Mouse (Mus musculus) lung, adult 18-20 months (tissue): ENCODE results near the gene Wdr90.
A peak's percentile ranks its signal among the peaks of the same experiment; 100 is the strongest.

Experiments
- DNase-seq, 2 experiments: peaks; one replicate each; pipeline ENCODE4 v3.0.0; 2022; ENCODE audit warnings: mixed read lengths in 2 of 2

Wdr90 gene

GRCm38 (mm10) chr17:25843122-25843521 lies 18.2 kb downstream of the Wdr90 start:
- DNase-seq = no peak

- no peak for DNase-seq
Observed at GRCm38 (mm10) chr17:25842509-25842908, 18.8 kb downstream of the Wdr90 start.

DNA sequence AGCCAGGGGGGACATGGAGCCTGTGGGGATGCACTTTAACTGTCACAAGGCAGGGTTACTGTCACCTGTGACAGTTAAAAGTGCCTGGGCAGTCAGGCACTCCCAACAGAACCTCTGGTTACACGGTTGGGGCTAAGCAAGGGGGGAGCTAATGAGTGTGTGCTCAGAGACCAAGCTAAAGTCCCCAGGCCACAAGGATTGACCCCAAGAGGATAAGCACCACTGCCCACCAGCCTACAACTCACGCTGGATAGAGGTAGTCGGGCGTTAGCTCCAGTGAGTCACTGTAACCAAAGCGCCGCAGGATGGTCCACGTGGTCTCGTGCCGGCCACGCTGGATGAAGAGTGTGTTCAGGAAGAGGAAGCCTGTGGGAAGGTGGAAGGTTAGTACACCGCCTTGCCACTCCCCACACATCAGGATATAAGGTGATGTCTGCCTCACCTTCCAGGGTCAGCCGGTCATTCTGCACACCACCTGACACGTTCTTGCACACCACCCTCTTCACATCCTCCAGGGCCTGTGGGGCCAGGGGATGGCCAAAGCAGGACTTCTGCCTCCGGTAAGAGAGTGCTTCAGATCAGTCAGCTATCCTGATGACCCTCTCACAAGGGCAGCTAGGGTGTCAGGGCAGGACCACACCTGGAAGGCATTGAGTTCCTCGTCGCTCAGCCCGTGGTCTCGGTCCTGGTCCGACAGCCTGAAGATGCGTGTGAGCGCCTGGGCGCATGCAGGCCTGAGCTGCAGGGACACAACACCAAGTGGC lies 20.0 kb downstream of the Wdr90 start, which contains the start of gene Gm20683:
TSS of gene Gm20683 (minus strand) at position 647 of the 764 bp plus-strand sequence.
- DNase-seq = no peak

GRCm38 (mm10) chr17:25840519-25840918 lies 20.8 kb downstream of the Wdr90 start:
- DNase-seq = no peak

DNA sequence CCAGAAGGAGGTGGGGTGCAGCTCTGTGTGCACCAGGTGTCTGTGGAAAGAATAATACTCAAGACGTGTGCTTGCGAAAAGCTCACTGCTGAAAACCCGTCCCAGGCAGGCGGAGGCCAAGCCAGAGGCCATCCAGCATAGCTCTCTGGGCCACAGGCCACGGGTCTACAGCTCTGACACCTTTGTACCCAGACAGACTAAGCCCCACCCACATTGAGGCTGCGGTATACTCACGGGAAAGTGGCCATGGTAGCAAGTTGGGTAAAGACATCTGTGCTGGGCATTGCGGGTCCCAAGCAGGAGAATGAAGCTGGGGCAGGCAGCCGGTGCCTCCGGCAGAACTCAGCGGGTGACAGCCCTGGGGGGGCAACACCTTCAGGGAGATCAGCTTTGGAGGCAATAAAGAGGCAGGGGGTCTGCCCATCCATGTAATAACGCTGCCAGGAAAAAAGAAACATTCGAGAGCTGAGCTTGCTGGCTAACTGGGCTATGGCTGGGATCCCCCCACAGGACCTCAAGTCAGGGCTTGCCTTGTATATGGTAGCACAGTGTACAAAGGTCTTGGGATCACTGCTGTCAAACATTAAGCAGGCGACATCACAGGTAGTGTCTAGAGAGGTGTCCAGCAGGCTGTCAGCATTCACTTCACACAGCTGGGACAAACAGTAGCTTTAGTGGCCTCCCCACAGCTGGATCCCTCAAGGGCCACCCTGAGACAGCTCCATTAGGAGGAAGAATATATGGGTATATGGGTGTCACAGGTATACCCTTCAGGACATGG lies 21.7 kb downstream of the Wdr90 start:
- no peak for DNase-seq

GRCm38 (mm10) chr17:25838904-25839303 lies 22.4 kb downstream of the Wdr90 start:
- DNase-seq = no peak

DNA sequence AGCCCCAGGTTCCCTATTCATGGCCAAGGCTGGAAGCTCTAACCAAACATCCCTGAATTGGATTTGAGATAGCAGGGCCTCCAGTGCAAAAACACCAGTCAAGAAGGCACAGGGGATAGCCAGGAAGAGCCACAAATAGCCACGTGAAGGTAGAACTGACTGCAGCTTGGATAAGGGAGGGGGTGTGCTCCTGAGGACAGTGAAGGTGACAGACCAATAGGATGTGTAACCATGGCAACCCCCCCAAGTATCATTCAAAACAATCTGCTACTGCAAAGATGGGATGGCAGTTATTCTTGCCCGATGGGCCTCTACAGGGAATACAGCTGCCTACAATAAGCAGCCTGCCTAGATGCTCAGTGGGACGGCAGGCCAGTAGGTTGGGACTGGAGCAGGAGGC lies 23.8 kb downstream of the Wdr90 start:
- no peak for DNase-seq

GRCm38 (mm10) chr17:25837076-25837410 lies 24.3 kb downstream of the Wdr90 start, which contains the start of gene Rhbdl1:
Gene Rhbdl1 (minus strand): TSS chr17:25837295.
- DNase-seq = peak; percentile 57 to 64

DNA sequence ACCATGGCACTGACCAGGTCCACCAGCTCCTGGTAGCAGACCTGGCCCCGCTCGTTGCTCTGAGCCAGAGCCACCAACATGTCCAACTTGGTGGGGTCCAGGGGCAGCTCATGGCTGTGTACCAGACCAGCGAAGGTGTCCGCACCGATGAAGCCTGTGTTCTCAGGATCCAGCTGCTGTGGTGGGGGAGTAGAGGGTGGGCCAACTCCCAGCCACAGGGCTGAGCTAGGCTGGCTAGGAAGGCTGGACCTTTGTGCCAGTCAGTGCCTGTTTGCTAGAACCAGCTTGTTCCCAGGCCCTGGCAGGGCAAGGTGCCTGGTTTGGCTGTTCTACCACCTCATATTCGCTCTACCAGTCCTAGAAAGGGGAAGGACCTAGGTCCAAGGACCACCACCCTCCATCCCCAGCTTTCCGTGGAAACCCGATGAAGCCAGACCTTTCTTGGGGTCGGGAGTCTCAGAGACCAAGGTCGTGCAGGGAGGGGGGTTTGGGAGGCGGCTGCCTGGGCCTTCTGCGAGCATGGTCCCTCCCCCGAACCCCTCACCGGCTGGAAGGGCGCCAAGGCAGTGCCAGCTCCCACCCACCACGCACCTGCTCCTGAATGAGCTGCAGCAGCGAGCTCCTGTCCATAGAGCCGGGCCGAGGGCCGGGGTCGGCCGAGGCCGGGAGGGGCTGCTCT lies 24.8 kb downstream of the Wdr90 start:
- DNase-seq = no peak

DNA sequence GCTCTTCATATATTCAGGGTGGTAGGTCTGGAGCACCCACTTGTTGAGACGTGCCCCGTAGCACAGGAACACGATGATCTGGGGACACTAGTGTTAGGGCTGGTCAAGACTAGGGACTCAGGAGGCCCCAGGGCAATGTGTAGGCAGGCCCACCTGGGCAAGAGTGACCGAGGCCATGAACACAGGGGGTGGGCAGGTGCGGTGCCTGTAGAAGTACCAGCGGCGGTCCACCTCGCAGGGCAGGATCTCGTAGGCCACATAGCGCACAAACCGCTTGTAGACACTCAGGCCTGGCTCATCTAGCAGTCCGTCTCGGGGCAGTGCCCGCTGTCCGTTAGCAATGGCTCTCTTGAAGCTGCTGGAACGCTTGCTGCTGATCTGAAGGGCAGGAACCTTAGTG lies 25.5 kb downstream of the Wdr90 start:
- no peak for DNase-seq

DNA sequence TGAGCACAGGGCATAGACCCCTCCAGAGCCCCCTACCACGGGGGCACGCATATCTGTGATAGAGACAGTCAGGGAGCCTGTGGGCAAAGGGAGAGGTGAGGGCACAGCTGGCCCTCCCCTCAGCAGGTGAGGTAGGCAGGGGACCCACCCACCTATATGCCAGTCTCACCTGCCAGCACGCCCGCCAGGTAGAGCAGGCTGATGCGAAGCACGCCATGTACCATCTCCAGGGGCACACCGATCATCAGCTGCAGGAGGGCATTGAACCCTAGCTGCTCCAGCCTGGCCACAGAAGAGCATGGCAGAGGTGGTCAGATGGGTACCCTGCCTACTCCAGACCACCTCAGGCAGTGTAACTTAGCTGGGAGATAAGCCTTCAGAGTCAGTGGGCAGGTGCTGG lies 26.0 kb downstream of the Wdr90 start:
- no peak for DNase-seq

GRCm38 (mm10) chr17:25834595-25835222 lies 26.6 kb downstream of the Wdr90 start:
- DNase-seq = no peak

GRCm38 (mm10) chr17:25833961-25834594 lies 27.2 kb downstream of the Wdr90 start:
- peak in 1 of 2 experiments; percentile 53 for DNase-seq

DNA sequence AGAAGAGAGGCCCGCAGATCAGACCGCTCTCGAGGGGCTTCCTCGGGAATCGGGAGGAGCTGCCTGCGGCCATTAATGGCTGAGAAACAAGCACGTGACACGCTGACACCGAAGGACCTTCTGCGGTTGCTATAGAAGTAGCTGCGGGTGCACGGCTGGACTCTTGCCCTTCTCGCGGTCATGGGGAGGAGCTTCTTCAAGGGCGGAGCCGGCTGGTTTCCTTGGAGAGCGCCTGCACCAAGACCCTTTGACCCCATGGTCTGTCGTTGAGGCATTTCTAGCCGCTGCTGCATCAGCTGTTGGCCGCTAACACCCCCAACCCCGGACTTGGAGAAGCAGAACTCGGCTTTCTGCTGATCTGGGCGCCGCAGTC lies 28.0 kb downstream of the Wdr90 start, which contains the start of gene Stub1:
TSS of gene Stub1 (minus strand) at position 114 of the 373 bp plus-strand sequence.
- DNase-seq = peak; percentile 94 to 95

GRCm38 (mm10) chr17:25832436-25833290 lies 28.6 kb downstream of the Wdr90 start:
- DNase-seq = peak; percentile 99 to 100

DNA sequence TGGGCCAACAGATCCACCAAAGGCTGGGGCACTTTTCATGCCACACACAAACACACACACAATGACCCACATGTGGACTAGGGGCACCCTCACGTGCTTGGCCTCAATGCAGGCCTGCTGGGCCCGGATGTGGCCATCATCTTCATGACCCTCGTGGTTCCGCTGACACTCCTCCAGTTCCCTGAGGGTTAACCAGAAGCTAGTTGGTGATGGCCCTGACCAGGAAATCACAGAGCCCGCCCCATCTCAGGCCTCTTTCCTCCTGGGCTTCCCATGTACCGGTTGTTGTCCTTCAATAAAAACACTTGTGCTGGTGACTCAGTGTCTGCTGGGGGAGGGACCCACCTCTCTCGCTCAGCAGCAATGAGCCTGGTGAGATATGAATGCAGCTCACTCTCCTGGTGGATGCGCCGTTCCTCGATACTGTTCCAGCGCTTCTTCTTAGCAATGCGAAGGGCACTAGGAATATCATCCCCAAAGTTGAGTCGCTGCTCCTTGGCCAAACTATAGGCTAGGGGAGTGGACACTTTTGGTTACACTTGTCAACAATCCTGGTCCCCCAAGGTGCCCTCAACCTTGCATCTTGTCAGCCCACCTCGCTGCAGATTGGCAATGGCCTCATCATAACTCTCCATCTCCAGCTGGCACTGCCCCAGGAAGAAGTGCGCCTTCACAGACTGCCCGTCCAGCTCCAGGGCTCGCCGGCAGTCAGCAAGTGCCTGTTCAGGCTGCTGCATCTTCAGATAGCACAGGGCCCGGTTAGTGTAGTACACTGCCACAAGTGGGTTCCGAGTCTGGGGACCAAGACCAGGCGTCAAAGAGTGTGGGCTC lies 29.6 kb downstream of the Wdr90 start:
- DNase-seq = no peak

DNA sequence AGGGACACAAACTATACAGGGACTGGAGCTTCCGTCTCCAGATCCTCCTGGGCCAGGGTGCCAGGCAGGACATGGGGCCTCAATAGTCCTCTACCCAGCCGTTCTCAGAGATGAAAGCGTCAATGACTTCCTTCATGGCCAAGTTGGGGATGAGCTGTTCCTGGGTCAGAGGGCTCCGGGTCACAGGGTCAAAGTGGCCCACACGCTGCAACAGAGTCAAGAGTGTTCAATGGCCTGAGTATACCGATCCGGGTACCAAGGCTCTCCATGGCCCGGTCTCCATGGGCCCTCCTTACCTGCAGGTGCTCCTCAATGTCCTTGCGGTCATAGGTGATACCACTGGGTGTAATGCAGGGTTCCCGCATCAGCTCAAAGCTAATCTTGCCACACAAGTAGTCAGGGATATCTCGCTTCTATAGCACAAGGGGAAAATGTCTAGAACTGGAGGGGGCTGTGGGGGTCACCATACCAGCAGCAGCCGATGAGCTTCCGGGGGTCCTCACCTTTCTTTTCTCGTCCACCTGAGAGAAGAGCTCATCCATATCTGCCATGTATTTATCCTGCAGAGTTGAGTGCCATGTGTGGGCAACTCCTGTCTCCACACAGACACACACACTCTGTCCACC lies 30.4 kb downstream of the Wdr90 start:
- DNase-seq = no peak

- DNase-seq = no peak
Observed at GRCm38 (mm10) chr17:25830200-25830753, 31.0 kb downstream of the Wdr90 start.

- DNase-seq = no peak
Observed at GRCm38 (mm10) chr17:25829558-25830017, 31.7 kb downstream of the Wdr90 start.
